Mouse (Mus musculus): Measurements from ENCODE around the gene Pus7. TPM values are rescaled to one million over a fixed set of nuclear protein-coding genes. Genes with fewer than 3 reads are reported as not detected.

The Pus7 gene
- total RNA-seq, 1 experiment from 2014 or later = 23.7 TPM

Other genes with a start within 250 kb of the Pus7 start
- 43.1 and 46.4 TPM in 2 replicates for gene Srpk2, start 99.1 kb downstream of the Pus7 start, total RNA-seq (2021)
- gene Rint1, start 4.0 kb upstream of the Pus7 start, total RNA-seq (2021) = 18.7 and 19.3 TPM in 2 replicates
- gene Tomm7, start 60.5 kb upstream of the Pus7 start, total RNA-seq (2021) = 104 and 107 TPM in 2 replicates
- 67.7 and 74.0 TPM in 2 replicates for gene Fam126a, start 247.0 kb upstream of the Pus7 start, total RNA-seq (2021)

Measured in adrenal gland, postnatal 14 days (tissue).